Mouse (Mus musculus): ENCODE measurements around the gene Rtn4rl1.

The Rtn4rl1 gene

DNA sequence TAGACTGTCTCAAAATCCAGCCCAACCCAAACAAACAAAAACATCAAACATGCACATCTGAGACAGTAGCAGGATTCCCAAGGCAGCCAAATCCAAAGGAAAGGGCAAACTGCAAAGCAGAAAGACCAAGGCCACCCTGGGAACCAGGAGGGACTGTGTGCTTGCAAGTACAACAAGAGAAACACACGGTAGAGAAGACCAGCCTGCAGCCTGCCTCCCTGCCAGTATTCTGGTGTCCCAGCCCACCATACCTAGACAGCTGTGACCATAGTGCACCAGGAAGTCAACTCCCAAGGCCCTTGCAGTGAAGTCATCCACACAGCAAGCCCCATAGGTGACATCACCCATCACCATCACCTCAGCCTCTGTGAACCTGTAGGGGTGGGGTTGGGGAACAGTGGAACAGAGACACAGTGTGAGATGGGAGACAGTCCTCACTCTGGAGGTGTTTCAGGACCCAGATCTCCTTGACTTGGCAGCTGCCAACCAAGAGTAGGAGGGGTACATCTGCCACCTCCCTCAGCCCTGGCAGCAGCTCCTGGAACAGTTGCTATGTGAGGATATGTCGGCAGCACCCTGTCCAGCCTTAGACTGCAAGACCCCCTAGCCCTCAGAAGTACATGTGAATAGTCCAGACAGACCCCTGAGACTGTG lies 9.5 kb upstream of the Rtn4rl1 start:
- ATAC-seq (ENCODE audit: insufficient number of reproducible peaks, low FRiP score, low TSS enrichment): no peak

DNA sequence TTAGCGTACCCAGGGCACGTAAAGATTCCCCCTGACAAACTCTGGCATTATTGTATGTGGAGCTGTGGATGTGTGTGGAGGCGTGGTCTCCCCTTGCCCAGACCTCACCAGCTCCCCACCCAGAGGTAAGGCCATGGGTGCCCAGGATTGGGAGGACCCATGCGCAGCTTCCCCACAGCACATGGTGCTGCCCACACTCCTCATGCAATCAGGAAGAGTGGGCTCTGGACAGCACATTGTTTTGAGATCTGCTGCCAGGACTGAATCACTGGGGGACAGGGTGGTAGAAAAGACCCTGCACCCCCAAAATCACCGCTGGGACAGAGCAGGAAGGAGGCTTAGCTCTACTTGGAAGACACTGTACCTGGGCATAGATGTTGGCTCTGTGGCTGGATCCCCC lies 9.0 kb upstream of the Rtn4rl1 start:
- ATAC-seq (ENCODE audit: insufficient number of reproducible peaks, low FRiP score, low TSS enrichment): no peak

DNA sequence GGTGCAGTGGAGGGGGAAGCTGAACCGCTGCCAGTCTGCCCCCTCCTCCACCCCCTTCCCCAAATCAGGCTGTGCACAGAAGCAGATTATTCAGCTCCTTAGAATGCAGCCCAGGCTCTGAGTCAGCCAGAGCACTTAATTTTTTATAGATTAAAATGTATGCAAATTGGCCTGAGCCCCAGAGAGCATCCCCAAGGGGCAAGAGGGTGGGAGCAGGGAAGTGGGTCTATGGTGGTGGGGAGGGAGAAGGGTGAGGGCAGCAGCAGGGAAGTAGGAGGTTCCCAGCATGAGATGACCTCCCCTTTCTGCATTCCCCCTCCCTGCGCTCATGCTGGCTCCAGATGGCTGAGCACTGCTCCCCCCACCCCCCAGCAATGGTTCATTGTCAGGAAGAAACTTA lies 8.6 kb upstream of the Rtn4rl1 start:
- no peak for ATAC-seq (ENCODE audit: insufficient number of reproducible peaks, low FRiP score, low TSS enrichment)

DNA sequence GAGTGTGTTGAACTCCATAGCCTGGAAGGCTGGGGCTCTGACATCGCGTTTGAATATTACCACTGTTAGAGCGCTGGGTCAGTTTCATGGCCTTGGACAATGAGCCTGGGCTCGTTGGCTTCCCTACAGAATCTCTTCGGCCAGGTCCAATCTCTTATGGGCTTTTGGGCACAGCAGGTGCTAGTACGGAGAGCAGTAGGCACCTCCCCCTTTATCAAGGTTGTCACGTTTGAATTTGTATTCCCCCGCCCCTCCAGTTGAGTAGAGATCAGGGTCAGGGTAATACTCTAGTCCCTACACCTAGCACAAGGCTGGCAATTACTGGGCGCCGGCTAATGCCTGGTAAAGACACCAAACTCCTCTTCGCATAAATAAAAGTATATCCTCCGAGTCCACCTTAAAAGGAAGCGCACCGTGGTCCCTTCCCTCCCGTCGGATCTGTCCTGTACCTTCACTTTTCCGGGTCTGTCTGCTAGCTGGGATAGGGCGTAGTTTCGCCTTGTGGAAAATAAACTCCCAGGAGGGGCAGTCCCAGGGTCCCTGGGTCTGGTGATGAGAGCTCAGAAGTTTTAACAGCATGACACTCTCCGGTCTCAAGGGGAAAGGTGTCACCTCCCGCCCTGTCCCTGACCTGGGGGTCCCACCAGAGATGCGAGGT lies 3.7 kb upstream of the Rtn4rl1 start:
- no peak for ATAC-seq (ENCODE audit: insufficient number of reproducible peaks, low FRiP score, low TSS enrichment)

DNA sequence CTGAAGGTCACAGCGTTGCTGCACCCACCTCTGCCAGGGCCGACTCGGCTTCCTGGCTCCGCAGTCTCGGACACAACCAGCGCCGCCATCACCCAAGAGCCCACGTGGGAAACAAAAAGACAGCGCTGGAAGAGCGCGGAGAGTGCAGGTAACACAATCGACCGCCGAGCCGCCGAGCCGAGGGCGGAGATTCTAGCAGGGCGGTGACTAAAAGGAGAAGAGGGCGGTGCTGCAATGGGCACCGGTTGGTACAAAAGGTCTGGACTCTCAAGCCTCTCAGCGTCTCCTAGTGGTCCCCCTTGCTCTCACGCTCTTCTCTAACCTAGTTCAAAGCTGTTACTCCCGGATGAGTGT lies 3.2 kb upstream of the Rtn4rl1 start:
- ATAC-seq (ENCODE audit: insufficient number of reproducible peaks, low FRiP score, low TSS enrichment): peak; percentile 54

DNA sequence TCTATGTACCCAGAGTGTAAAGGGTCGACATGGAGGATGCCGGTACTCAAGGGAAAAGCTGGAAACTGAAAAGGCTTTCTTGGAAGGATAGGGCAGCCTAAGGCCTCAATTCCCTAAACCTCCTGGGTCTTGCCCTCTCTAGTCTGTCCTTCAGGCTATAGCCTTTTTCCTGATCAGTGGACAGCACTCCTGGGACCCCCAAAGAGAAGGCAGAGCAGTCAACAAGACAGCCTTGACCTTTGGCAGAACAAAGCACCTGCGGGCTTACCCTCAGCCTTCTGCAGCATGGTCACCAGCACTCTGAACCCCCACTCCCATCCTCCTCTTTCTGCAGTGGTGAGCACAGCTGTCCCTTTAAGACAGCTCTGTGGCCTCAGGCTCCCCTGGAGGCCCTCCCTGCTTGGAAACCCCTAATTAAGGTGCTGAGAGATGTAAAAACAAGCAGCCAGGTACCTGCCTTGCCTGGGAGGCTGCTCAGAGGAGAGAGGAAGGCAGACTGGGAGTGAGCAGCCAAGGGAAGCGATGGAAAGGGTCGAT lies 2.6 kb upstream of the Rtn4rl1 start, which contains the start of gene Dph1:
Dph1 (minus strand) TSS at position 337 of the 537 bp plus-strand sequence.
- no peak for ATAC-seq (ENCODE audit: insufficient number of reproducible peaks, low FRiP score, low TSS enrichment)

DNA sequence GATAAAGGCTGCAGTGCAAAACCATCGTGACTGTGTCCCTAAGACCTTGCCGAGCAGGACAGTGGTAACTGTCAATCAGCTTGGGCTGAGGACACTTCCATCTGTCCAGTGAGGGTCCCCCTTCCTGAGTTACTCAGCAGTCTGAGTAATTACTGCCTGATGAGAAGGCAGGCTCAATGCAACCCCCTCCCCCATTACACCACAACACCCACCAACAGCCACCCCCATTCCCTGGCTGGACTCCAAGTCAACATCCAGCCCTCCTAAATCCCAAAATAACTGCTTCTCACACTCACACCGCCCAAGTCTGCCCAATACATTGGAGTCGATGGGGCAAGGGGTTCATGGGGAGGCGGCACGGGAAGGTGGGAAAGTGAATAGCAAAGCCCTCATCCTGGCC lies 1.7 kb upstream of the Rtn4rl1 start:
- no peak for ATAC-seq (ENCODE audit: insufficient number of reproducible peaks, low FRiP score, low TSS enrichment)

DNA sequence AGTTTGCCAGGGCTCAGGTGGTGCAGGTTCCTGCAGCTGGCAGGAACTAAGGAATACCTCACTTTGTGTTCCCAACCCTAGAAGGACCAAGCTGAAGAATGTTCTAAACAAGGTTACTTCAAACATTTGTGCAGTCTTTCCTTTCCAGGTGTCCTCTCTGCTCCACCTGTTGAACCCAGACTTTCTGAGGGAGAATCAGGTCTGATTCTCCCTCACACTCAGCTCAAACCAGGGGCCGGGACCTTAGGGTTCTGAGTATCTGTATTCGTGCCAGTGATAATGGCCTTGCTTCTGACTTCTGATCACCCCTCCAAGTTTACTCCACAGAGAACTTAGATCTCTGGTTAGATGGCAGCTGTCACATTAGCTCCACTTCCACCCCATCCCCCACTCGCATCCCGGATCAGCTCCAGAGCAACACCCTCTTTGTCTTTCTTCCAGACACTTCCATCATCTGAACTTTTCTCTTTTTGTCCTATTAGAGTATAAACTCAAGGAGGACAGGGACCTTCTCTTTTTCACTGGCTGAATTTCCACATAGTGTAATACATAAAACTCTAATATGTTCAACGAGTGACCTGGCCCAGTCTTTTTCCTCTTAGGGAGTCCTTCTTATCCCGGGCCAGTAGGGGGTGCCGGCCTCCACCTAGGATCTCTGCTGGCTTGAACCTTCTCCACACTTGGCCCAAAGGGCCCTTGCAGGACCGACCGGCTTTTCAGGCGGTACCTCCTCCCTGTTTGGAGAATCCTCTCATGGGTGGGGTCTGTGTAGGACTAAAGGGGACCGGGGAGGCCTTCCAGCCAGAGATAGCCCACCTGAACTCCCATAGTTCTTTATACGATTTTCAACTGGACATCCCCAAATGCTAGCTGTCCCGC lies 1.0 kb upstream of the Rtn4rl1 start:
- peak; percentile 26; the same call in 1 of the 2 replicates for ATAC-seq (ENCODE audit: insufficient number of reproducible peaks, low FRiP score, low TSS enrichment)

DNA sequence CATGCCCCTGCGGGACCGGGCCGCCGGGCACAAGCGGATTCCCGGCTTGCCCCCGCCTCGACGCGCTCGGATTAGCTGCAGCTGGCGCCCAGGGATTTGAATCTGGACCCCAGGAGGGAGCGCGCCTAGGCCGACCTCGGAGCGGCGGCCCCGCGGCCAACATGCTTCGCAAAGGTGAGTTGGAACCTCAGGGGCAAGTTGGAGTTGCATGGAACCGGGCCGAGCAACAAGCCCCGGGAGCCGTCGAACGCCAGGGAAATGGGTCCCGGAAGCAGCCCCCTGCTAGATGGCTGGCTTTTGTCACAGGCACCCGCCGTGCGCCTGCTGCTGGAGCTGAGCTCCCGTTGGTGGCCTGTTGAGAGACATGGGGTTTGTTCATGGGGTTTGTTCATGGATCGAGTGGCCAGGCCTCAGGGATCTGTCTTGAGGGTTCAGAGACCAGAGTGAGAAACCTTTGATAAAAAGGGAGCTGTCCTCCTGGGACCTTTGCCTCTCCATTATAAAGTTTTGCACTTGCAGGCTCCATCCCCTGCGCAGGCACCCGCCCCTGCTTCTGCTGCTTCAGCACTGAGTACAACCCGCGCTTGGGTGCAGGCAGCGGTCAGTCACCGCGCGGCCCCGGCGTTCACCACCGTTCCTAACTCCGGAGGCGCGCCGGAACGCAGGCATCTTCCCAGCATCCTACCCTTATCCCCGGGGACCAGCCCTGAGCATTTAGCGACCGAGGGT lies 702 bp downstream of the Rtn4rl1 start:
- ATAC-seq (ENCODE audit: insufficient number of reproducible peaks, low FRiP score, low TSS enrichment): no peak

DNA sequence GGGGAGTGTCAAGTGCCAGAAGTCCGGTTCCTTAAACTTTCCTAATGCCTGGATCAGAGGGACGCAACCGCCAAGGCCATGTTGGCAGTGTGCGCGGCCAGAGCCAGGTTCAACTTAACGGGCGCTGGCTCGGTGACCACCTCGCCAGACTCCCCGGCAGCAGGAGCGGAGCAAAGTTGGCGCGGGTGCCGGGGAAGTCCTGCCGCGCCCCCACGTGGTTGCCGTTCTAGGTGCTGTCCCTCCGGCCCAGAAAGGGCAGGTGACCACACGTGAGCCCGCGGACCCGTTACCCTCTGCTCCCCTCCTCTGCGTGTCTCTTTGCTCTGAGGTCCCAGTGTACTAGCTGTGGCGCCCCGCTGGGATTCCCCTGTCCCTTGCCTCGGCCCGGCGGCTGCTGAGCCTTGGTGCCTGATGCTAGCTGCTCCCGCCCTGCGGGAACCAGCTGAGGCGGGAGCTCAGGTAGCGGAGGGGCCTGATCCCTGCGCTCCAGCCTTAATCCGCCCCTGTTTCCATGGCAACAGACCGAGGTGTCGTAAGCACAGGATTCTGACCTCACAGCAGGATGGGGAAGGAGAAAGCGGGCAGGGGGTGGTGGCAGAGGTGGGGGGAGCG lies 1.4 kb downstream of the Rtn4rl1 start:
- peak; percentile 17 for ATAC-seq (ENCODE audit: insufficient number of reproducible peaks, low FRiP score, low TSS enrichment)

DNA sequence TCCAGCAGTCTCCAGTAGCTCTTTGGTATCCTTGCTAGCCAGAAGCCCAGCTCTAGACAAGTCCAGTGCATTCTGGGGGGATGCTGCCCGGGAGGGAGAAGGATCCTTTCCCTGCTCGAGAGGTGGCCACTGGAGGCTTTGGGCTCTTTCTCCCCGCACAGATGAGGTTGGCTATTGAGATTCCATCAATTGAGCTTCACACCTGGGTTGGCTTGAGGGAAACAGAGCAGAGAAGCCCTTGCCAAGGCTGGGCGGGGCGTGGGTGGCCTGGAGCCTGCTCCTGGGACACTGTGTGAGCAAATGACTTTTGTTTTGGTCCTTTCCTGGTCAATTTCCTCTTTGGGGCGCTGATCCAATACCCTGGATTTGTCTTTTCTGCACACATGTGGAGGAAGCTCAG lies 2.5 kb downstream of the Rtn4rl1 start:
- no peak for ATAC-seq (ENCODE audit: insufficient number of reproducible peaks, low FRiP score, low TSS enrichment)

DNA sequence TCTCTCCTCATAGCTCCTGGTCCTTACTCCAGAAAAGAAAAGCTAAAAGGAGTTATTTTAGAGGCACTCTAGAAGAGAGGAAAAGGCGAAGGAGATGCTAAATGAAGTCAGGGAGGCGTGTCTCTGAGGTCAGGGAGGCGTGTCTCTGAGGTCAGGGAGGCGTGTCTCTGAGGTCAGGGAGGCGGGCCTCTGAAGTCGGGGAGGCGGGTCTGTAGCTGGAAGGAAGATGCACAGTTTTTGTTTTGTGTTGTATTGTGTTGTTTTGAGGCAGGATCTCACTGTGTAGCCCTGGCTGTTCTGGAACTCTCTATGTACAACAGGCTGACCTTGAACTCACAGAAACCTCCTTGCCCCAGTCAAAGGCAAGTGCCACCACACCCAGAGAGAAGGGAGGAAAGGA lies 4.4 kb downstream of the Rtn4rl1 start:
- no peak for ATAC-seq (ENCODE audit: insufficient number of reproducible peaks, low FRiP score, low TSS enrichment)

DNA sequence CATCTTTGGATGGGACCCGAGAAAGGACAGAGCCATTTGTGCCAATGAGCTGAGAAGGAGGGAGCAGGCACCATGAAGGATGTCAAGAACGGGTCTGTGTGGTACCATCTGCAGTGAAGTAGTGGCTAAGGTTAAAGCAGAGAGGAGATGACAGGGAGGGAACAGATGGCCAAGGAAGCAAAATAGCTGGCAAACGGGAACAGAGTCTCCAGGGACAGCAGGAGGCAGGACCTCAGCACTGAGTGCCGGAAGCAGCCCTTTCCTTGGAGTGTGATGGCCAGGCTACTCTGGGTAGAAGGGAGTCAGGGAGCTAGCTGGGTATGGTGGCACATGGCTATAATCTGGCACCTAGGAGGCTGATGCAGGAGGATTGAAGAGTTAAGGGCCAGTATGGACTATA lies 5.2 kb downstream of the Rtn4rl1 start:
- peak; percentile 51; the same call in 1 of the 2 replicates for ATAC-seq (ENCODE audit: insufficient number of reproducible peaks, low FRiP score, low TSS enrichment)

DNA sequence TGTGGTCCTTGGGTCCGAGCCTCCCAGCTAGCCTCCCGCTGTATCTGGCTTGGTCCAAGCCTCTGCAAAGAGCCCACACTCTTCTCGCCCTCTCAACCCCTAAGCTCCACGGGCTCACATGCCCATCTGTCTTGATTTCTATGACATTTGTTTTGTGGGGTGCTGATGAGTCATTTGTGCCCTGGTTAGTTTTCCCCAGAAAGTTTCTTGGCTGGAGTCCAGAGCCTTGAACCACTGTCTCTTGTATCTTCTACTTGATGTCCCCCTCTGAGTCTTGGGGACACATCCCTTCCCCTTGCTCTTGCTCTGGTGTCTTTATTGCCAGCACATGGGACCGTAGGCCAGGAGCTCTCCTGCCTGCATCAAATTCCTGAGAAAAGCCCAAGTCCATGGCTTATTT lies 6.4 kb downstream of the Rtn4rl1 start:
- no peak for ATAC-seq (ENCODE audit: insufficient number of reproducible peaks, low FRiP score, low TSS enrichment)

DNA sequence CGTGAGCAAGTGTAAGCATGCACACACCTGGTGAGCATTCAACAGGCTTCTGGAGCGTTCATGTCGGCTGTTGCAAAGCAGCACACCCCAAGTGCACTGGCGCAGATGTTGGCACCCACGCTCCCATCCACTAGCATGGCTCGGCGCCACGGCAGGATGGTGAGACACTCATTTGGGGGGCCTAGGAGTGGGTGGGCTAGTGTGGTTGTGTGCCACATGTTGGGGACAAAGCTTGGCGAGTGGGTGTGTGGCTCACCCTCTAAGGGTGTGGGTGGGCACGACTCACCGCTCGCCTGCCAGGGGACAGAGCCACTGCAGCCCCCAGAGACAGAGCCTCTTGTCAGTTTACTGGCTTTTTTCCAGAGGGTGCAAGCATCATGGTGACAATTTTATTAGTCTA lies 7.4 kb downstream of the Rtn4rl1 start:
- no peak for ATAC-seq (ENCODE audit: insufficient number of reproducible peaks, low FRiP score, low TSS enrichment)

DNA sequence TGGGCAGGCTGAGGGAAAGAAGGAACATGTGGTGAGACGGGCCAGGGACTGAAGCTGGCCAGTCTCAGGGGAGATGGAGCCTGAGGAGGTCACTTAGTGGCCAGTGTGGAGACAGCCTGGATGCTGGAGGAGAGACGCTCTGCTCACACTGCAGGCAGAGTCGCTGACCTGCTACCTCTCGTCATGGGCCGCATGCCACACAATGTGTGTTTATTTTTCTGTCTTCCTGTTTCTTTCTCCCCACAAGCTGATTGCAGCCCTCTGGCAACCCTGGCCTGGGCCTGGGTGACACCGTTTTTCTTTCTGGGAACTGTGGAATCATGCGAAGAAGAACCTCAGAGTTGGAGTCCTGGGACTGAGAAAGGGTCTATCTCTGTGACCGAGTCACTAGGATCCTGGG lies 8.1 kb downstream of the Rtn4rl1 start:
- no peak for ATAC-seq (ENCODE audit: insufficient number of reproducible peaks, low FRiP score, low TSS enrichment)

DNA sequence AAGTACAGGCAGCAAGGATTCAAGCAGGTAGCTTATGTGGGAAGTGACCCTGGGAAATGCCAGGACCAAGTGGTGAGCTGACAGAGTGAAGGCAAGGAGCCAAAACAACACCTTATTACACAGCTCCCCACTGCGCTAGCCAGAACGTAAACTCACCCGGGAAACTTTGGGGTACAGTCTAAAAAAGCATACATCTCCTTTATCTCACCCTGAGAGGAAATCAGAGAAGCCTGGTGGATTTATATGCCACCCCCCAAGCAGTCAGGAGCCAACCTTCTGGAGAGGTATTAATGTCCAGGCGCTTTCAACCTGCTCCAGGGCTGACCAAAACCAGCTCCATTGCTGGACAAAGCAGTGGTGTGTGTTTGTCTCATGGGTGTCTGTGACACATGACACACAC lies 10.3 kb downstream of the Rtn4rl1 start:
- ATAC-seq (ENCODE audit: insufficient number of reproducible peaks, low FRiP score, low TSS enrichment): peak; percentile 57; the same call in 1 of the 2 replicates

DNA sequence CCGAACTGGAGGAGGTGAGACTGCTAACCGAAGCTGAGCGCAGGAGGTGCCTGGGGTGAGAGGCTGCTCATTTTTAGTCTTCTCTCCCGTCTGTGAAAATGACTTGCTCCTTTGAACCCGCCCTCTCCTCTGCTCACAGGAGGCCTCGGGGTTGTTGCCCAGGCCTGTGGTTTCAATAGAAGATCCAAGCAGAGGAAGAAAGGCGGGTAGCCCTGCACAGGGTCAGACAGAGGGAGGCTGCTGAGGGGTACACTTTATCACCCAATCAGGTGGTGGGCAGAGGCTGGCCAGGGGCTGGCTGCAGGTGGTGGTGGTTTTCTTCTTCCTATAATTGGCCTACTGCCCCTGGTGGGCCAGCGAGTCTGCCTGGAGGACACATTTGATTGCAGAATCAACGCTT lies 10.9 kb downstream of the Rtn4rl1 start:
- no peak for ATAC-seq (ENCODE audit: insufficient number of reproducible peaks, low FRiP score, low TSS enrichment)

DNA sequence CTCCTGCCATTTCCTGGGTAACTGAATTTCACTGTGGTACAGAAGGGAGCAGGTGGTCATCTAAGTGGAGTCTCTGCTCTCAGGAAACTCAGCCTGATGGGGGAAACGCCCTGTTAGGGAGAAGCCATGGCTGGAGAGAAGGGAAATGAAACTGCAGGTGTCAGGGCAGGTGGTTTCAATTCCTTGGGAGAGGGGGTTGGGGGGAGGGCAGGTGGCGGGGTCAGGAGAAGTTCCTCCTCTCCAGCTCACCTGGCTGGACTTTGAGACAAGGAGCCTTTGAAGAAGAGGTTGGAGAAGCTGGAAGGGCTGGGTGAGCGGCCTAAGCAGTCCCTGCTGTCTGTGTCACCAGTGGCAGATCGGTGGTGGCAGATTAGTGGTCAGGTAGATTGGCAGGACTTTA lies 12.8 kb downstream of the Rtn4rl1 start:
- ATAC-seq (ENCODE audit: insufficient number of reproducible peaks, low FRiP score, low TSS enrichment): no peak

DNA sequence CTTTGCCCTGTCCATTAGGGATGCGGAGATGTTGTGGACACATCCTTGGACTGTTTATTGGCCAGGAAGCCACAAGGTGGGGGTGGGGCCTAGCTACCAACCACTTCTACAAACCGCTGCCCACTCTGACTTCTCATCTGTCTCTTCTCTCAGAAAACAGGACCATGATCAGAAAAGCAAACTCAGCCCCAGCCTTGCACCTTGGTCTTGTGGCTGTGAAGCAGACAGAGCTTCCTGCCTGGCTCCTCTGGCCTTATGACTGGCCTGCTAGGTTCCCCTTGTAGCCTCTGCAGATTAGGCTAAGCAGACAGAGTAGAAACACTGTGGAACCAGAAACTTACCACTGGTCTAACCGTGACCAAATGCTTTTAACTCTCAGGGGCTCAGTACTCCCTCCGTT lies 15.8 kb downstream of the Rtn4rl1 start:
- no peak for ATAC-seq (ENCODE audit: insufficient number of reproducible peaks, low FRiP score, low TSS enrichment)
